11 mouse cellular contexts compared by ENCODE assay signal in the genomic region with DNA sequence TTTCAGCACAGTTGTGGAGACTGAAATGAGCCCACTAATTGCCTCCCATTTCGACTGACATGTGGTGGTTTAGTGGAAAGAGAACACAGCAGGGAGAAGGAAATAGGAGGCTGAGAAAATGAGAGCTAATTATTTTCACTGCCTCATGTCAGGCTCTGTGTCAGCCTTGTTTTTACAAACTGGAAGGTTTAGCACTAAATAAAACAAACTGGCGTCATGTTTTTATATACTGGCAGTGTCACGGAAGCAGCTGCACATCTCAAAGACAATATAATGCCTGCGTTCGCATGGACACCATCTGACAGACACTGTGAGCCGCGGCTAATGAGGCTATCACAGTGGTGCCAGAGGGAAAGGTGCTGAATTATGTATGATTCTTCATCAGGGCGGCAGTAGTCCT. TPM values are rescaled to one million over a fixed set of nuclear protein-coding genes. Genes with fewer than 3 reads are reported as not detected.
A peak's percentile ranks its signal among the peaks of the same experiment; 100 is the strongest.
DNase-seq lines count a peak whose midpoint lies in the region; ATAC-seq lines count a peak whose summit lies in the region.
"Had no signal": no experiment of that assay in that cellular context is flagged by ENCODE, and none has a peak within 500 bp of the region (broad histone marks: within the 10 kb centered on the region; RNA-seq: fewer than 3 reads in every experiment).

No protein-coding gene starts in this region.

- H3K9me3 ChIP-seq in hindbrain, embryonic 13.5 days = no peaks in the 10 kb centered on the region
- H3K9me3 ChIP-seq in midbrain, embryonic 13.5 days = no peaks in the 10 kb centered on the region
- H3K9me3 ChIP-seq: embryonic facial prominence, embryonic 15.5 days; limb, embryonic 13.5 days had no signal

- 7% methylated on average over 8 of the region's 8 CpGs for WGBS in hindbrain, embryonic 13.5 days
- 5% methylated on average over 8 of the region's 8 CpGs for WGBS in midbrain, embryonic 13.5 days

- peak overlapping the region; percentile 51; the same call in 1 of the 2 replicates for H3K9ac ChIP-seq in hindbrain, embryonic 13.5 days
- H3K9ac ChIP-seq in midbrain, embryonic 13.5 days (replicated peaks) = 0 out of 2 replicates have a peak overlapping the region, but pooled peaks have one; percentile 32
- H3K9ac ChIP-seq: embryonic facial prominence, embryonic 15.5 days; limb, embryonic 13.5 days had no signal

- H3K4me1 ChIP-seq in hindbrain, embryonic 13.5 days (replicated peaks) = peaks cover 39% of the 10 kb centered on the region
- peaks cover 49% of the 10 kb centered on the region for H3K4me1 ChIP-seq in midbrain, embryonic 13.5 days (replicated peaks)
- H3K4me1 ChIP-seq: embryonic facial prominence, embryonic 15.5 days had no signal

- DNase-seq in right cerebral cortex, adult 2 months (ENCODE audit: low spot score in 2 of 2) = peak; percentile 19 to 27
- no peak for DNase-seq in right cerebral cortex, postnatal 14 days
- DNase-seq in kidney, postnatal 25 days = no peak
- DNase-seq in adrenal gland, postnatal 25 days = no peak
- DNase-seq: adrenal gland, postnatal 14 days had no signal

- no peaks in the 10 kb centered on the region for H3K36me3 ChIP-seq in hindbrain, embryonic 13.5 days
- H3K36me3 ChIP-seq in midbrain, embryonic 13.5 days = no peaks in the 10 kb centered on the region
- H3K36me3 ChIP-seq: embryonic facial prominence, embryonic 15.5 days; limb, embryonic 13.5 days had no signal

- peak; percentile 96 for ATAC-seq in hindbrain, embryonic 13.5 days (ENCODE audit: low FRiP score)
- peak; percentile 97 for ATAC-seq in midbrain, embryonic 13.5 days
- no peak for ATAC-seq in monocyte, adult 5-6 weeks (replicated peaks; ENCODE audit: insufficient number of reproducible peaks, low FRiP score, low TSS enrichment, poor library complexity, severe bottlenecking)
- ATAC-seq in cerebellum, adult (ENCODE audit: insufficient number of reproducible peaks, low FRiP score, low TSS enrichment) = no peak

- no peaks in the 10 kb centered on the region for H3K27me3 ChIP-seq in hindbrain, embryonic 13.5 days
- H3K27me3 ChIP-seq in midbrain, embryonic 13.5 days = no peaks in the 10 kb centered on the region
- H3K27me3 ChIP-seq: embryonic facial prominence, embryonic 15.5 days had no signal

- H3K4me2 ChIP-seq in hindbrain, embryonic 13.5 days = peak overlapping the region; percentile 50
- H3K4me2 ChIP-seq in midbrain, embryonic 13.5 days (replicated peaks) = peak overlapping the region; percentile 39
- H3K4me2 ChIP-seq: embryonic facial prominence, embryonic 15.5 days; limb, embryonic 13.5 days had no signal

- peak overlapping the region; percentile 86 for H3K27ac ChIP-seq in hindbrain, embryonic 13.5 days
- H3K27ac ChIP-seq in midbrain, embryonic 13.5 days = peak overlapping the region; percentile 80
- H3K27ac ChIP-seq: embryonic facial prominence, embryonic 15.5 days; limb, embryonic 13.5 days had no signal

- H3K4me3 ChIP-seq in hindbrain, embryonic 13.5 days = peak overlapping the region; percentile 21
- H3K4me3 ChIP-seq in midbrain, embryonic 13.5 days (replicated peaks) = peak overlapping the region; percentile 5; the same call in 1 of the 2 replicates
- H3K4me3 ChIP-seq: embryonic facial prominence, embryonic 15.5 days; limb, embryonic 13.5 days had no signal

RNA-seq across cellular contexts. Expression of a gene that starts 49.2 kb away (rescaled TPM):
- 29.3 and 30.2 TPM in 2 replicates for polyA plus RNA-seq in hindbrain, embryonic 13.5 days (2015; fragmentation: Nextera tagmentation; extraction: Ambion mirVana)
- 55.0 and 64.8 TPM in 2 replicates for polyA plus RNA-seq in midbrain, embryonic 13.5 days (2015; fragmentation: Nextera tagmentation; extraction: Ambion mirVana)
- total RNA-seq in monocyte, adult 5-6 weeks (2017) = 0.38 to 2.7 TPM (median 1.6 TPM) in 3 replicates
- 6.9 and 7.5 TPM in 2 replicates for total RNA-seq in adrenal gland, postnatal 25 days (2021)

Comparison
In these comparisons a context has a peak if more than half of its experiments do, and no peak if none do; other contexts are left out.
1. DNase-seq: peak in right cerebral cortex, adult 2 months (2 of 2); none in right cerebral cortex, postnatal 14 days (single experiment), kidney, postnatal 25 days (0 of 2) and adrenal gland, postnatal 25 days (single experiment).
2. ATAC-seq: peak in hindbrain, embryonic 13.5 days (single experiment) and midbrain, embryonic 13.5 days (single experiment); none in monocyte, adult 5-6 weeks (single experiment) and cerebellum, adult (single experiment).